Mouse (Mus musculus) forebrain, embryonic 12.5 days (tissue): Measurements from ENCODE around the gene Olfr689. TPM values are rescaled to one million over a fixed set of nuclear protein-coding genes. Genes with fewer than 3 reads are reported as not detected.

Experiments
- ATAC-seq: fragments of 200-750 bp; cut with Nextera tagmentation; 2 replicates; pipeline ENCODE4 v1.8.0; 2017; ENCODE audit warnings: moderate TSS enrichment; ENCODE audit not compliant: low FRiP score
- H3K27ac ChIP-seq: fragments of 300-500 bp; sonication (generic); 2 replicates; pipeline ENCODE4 v1.5.1; 2016; ENCODE audit warnings: mild to moderate bottlenecking
- H3K27me3 ChIP-seq: fragments of 300-500 bp; sonication (generic); 2 replicates; pipeline ENCODE4 v1.6.1; 2016; ENCODE audit warnings: mild to moderate bottlenecking
- H3K36me3 ChIP-seq: fragments of 300-500 bp; sonication (generic); replicated peaks from 2 replicates; pipeline ENCODE4 v1.6.1; 2016; ENCODE audit warnings: mild to moderate bottlenecking
- H3K4me1 ChIP-seq: fragments of 300-500 bp; sonication (generic); 2 replicates; pipeline ENCODE4 v1.6.1; 2016
- H3K4me2 ChIP-seq: fragments of 300-500 bp; sonication (generic); 2 replicates; pipeline ENCODE4 v1.6.1; 2016; ENCODE audit warnings: mild to moderate bottlenecking, moderate library complexity
- H3K4me3 ChIP-seq: fragments of 300-500 bp; sonication (generic); replicated peaks from 2 replicates; pipeline ENCODE4 v1.5.1; 2016; ENCODE audit warnings: mild to moderate bottlenecking
- H3K9ac ChIP-seq: fragments of 300-500 bp; sonication (generic); 2 replicates; pipeline ENCODE4 v1.6.1; 2016; ENCODE audit warnings: mild to moderate bottlenecking
- H3K9me3 ChIP-seq: fragments of 300-500 bp; sonication (generic); 2 replicates; pipeline ENCODE4 v1.6.1; 2016
- WGBS: fragments of 180-500 bp; shearing (Covaris S2); methylation state at CpG from one replicate; pipeline ENCODE4 v1.1.7; 2016; 5-methylcytosine and 5-hydroxymethylcytosine counted together
- polyA plus RNA-seq: library from polyadenylated mRNA; unstranded; fragments of >200 nt; fragmentation: Nextera tagmentation; extraction: Ambion mirVana; gene quantifications from 2 replicates; pipeline ENCODE4 v1.2.1, GENCODE M21; 2016

Gene Olfr689
- polyA plus RNA-seq, 1 experiment from 2014 or later: not detected

GRCm38 (mm10) chr7:105368521-105368920 is 57.6 kb downstream of the Olfr689 start:
- H3K4me1 ChIP-seq: no peaks in the 10 kb centered on the region
- peaks cover 14% of the 10 kb centered on the region; the same call in 1 of the 2 replicates for H3K36me3 ChIP-seq
- WGBS: 96% methylated on average over 4 of the region's 4 CpGs
- ATAC-seq: no peak
- H3K27ac ChIP-seq: no peak overlapping the region
- no peaks in the 10 kb centered on the region for H3K27me3 ChIP-seq
- no peak overlapping the region for H3K9ac ChIP-seq
- H3K9me3 ChIP-seq: no peaks in the 10 kb centered on the region
- H3K4me2 ChIP-seq: no peak overlapping the region
- H3K4me3 ChIP-seq: no peak overlapping the region

Other genes with a start within 250 kb of the Olfr689 start
- not detected in 2 replicates for gene Olfr678, start 246.7 kb upstream of the Olfr689 start, polyA plus RNA-seq
- not detected in 2 replicates for gene Olfr679, start 230.0 kb upstream of the Olfr689 start, polyA plus RNA-seq
- not detected in 2 replicates for gene Olfr680-ps1, start 218.3 kb upstream of the Olfr689 start, polyA plus RNA-seq
- gene Olfr681, start 194.3 kb upstream of the Olfr689 start, polyA plus RNA-seq: not detected in 2 replicates
- gene Olfr683, start 164.2 kb upstream of the Olfr689 start, polyA plus RNA-seq: 0.13 TPM in 1 of 2 replicates, not detected in the other
- not detected in 2 replicates for gene Olfr684, start 147.5 kb upstream of the Olfr689 start, polyA plus RNA-seq
- gene Olfr685, start 125.2 kb upstream of the Olfr689 start, polyA plus RNA-seq: not detected in 2 replicates
- gene Olfr686, start 103.7 kb upstream of the Olfr689 start, polyA plus RNA-seq: not detected in 2 replicates
- not detected in 2 replicates for gene Olfr688, start 23.1 kb upstream of the Olfr689 start, polyA plus RNA-seq
- gene Olfr690, start 22.9 kb downstream of the Olfr689 start, polyA plus RNA-seq: not detected in 2 replicates
- gene Olfr691, start 31.1 kb downstream of the Olfr689 start, polyA plus RNA-seq: not detected in 2 replicates
- gene Olfr692, start 57.1 kb downstream of the Olfr689 start, polyA plus RNA-seq: not detected in 2 replicates
- gene Gm5901, start 63.9 kb downstream of the Olfr689 start, polyA plus RNA-seq: not detected in 2 replicates
- gene Fam160a2, start 88.9 kb downstream of the Olfr689 start, polyA plus RNA-seq: 48.2 and 49.7 TPM in 2 replicates
- gene Cnga4, start 93.4 kb downstream of the Olfr689 start, polyA plus RNA-seq: 0.10 and 0.19 TPM in 2 replicates
- 0.38 and 0.70 TPM in 2 replicates for gene Cckbr, start 114.6 kb downstream of the Olfr689 start, polyA plus RNA-seq
- gene Cavin3, start 171.1 kb downstream of the Olfr689 start, polyA plus RNA-seq: 20.2 and 24.7 TPM in 2 replicates
- gene Smpd1, start 243.2 kb downstream of the Olfr689 start, polyA plus RNA-seq: 42.5 and 43.6 TPM in 2 replicates